Mouse (Mus musculus) embryonic facial prominence, embryonic 15.5 days (tissue): Measurements from ENCODE around the gene Sh3d19. TPM values are rescaled to one million over a fixed set of nuclear protein-coding genes. Genes with fewer than 3 reads are reported as not detected.

Experiments
- ATAC-seq: fragments of 200-750 bp; cut with Nextera tagmentation; 2 replicates; pipeline ENCODE4 v1.8.0; 2017; ENCODE audit warnings: low read depth, moderate TSS enrichment; ENCODE audit not compliant: insufficient number of reproducible peaks, low FRiP score, low TSS enrichment
- H3K27ac ChIP-seq: fragments of 300-500 bp; sonication (generic); replicated peaks from 2 replicates; pipeline ENCODE4 v1.5.1; 2015; ENCODE audit warnings: mild to moderate bottlenecking, inconsistent platforms
- H3K27me3 ChIP-seq: fragments of 300-500 bp; sonication (generic); 2 replicates; pipeline ENCODE4 v1.6.1; 2015; ENCODE audit warnings: inconsistent platforms
- H3K36me3 ChIP-seq: fragments of 300-500 bp; sonication (generic); 2 replicates; pipeline ENCODE4 v1.6.1; 2015; ENCODE audit warnings: mild to moderate bottlenecking, inconsistent platforms
- H3K4me1 ChIP-seq: fragments of 300-500 bp; sonication (generic); 2 replicates; pipeline ENCODE4 v1.6.1; 2015; ENCODE audit warnings: inconsistent platforms
- H3K4me2 ChIP-seq: fragments of 300-500 bp; sonication (generic); replicated peaks from 2 replicates; pipeline ENCODE4 v1.6.1; 2015; ENCODE audit warnings: mild to moderate bottlenecking, inconsistent platforms
- H3K4me3 ChIP-seq: fragments of 300-500 bp; sonication (generic); replicated peaks from 2 replicates; pipeline ENCODE4 v1.5.1; 2015; ENCODE audit warnings: mild to moderate bottlenecking, inconsistent platforms
- H3K9ac ChIP-seq: fragments of 300-500 bp; sonication (generic); 2 replicates; pipeline ENCODE4 v1.6.1; 2015; ENCODE audit warnings: inconsistent platforms
- H3K9me3 ChIP-seq: fragments of 300-500 bp; sonication (generic); replicated peaks from 2 replicates; pipeline ENCODE4 v1.6.1; 2016; ENCODE audit warnings: inconsistent platforms
- WGBS: fragments of 180-500 bp; shearing (Covaris S2); methylation state at CpG from one replicate; pipeline ENCODE4 v1.1.7; 2015; 5-methylcytosine and 5-hydroxymethylcytosine counted together
- polyA plus RNA-seq: library from polyadenylated mRNA; unstranded; fragments of >200 nt; fragmentation: Nextera tagmentation; extraction: Ambion mirVana; gene quantifications from 2 replicates; pipeline ENCODE4 v1.2.1, GENCODE M21; 2015

Sh3d19 gene
- polyA plus RNA-seq, 1 experiment from 2014 or later: 36.3 TPM

DNA sequence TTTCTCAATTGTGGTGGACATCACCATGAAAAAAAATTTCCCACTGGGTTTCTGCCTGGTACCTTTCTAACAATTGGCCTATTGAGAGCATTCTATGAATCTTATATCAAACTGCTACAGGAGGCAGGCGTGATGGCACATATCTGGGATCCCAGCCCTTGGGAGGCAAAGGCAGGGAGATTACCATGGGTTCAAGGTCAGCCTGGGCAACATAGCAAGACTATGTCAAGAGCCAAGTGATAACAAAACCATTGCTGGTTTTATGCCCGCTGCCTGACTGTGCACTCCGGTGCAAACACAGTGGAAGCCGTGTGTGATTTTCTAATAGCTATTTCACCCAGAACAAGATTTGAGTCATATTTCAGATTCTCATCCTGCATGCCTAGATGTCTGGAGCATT is 20.0 kb upstream of the Sh3d19 start:
- Histone ChIP-seq H3K4me3 (no peak overlapping the region), H3K27ac (no peak overlapping the region), H3K4me1 (0 out of 2 replicates have a peak, but pooled peaks cover 8% of the 10 kb centered on the region), H3K27me3 (no peaks in the 10 kb centered on the region), H3K4me2 (no peak overlapping the region), H3K9me3 (no peaks in the 10 kb centered on the region), H3K9ac (no peak overlapping the region), H3K36me3 (no peaks in the 10 kb centered on the region)
- no peak for ATAC-seq
- 85% methylated on average over 4 of the region's 4 CpGs for WGBS

DNA sequence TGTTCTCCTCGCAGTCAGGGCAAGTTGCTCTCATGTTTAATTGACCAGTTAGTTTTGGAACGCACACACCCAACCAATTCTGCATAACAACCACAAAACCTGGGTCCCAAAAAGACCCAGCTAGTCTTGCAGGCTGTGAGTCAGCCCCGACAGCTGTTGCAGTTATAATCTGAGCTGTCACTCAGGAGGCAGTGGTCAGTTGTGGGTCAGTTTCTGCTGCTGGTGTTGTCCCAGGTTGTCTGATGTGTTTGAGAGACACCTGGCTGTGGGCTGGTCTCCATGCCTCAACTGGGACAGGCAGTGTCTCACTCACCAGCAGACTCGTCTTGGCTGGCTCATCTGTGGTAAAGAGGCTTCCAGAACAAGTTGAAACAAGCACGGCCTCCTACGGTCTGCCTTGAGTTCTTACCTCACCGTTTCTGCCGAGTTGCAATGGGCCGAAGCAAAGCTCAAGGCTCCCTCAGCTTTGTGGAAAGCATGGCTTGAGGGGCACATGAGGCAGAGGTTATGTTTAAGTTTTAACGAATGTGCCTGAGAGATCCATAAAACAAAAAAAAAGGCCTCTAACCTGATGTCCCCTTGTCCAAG is 18.1 kb upstream of the Sh3d19 start:
- Histone ChIP-seq H3K27ac (no peak overlapping the region), H3K4me1 (0 out of 2 replicates have a peak, but pooled peaks cover 8% of the 10 kb centered on the region), H3K4me2 (no peak overlapping the region), H3K36me3 (no peaks in the 10 kb centered on the region), H3K4me3 (no peak overlapping the region), H3K9ac (no peak overlapping the region), H3K27me3 (no peaks in the 10 kb centered on the region), H3K9me3 (no peaks in the 10 kb centered on the region)
- ATAC-seq: no peak
- WGBS: 71% methylated on average over 10 of the region's 10 CpGs

DNA sequence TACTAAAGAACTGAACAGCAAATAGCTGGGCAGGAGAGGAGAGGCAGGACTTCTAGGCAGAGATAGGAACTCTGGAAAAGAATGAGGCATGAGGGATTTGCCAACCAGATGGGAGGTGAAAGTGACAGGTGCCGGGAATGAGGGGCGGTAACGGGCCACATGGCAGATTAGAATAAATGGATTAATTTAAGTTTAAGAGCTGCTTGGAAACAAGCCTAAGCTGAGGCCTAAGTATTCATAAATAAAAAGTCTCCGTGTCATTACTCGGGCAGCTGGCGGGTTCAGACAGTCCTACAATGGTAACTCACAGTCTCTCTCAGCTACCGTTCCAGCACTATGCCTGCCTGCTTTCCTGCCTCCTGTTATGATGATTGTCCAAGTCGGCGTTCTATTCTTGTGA is 15.6 kb upstream of the Sh3d19 start:
- no peaks in the 10 kb centered on the region for H3K27me3 ChIP-seq
- no peak overlapping the region for H3K27ac ChIP-seq
- H3K9ac ChIP-seq: no peak overlapping the region
- H3K4me1 ChIP-seq: 0 out of 2 replicates have a peak, but pooled peaks cover 8% of the 10 kb centered on the region
- WGBS: 91% methylated on average over 9 of the region's 9 CpGs
- no peak overlapping the region for H3K4me3 ChIP-seq
- H3K36me3 ChIP-seq: no peaks in the 10 kb centered on the region
- no peak overlapping the region for H3K4me2 ChIP-seq
- H3K9me3 ChIP-seq: no peaks in the 10 kb centered on the region
- no peak for ATAC-seq

DNA sequence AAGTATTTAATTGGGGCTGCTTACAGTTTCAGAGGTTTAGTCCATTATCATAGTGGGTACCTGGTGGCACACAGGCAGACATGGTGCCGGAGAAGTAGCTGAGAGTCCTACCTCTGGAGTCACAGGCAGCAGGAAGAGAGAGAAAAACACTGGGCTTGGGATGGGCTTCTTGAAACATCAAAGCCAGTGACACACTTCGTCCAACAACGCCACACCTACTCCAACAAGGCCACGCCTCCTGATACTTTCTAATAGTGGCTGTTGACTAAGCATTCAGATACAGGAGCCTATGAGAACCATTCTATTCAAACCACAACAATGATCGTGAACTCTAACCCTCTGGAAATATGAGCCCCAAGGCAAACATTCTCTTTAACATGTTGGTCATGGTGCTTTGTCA is 15.2 kb upstream of the Sh3d19 start:
- ATAC-seq: no peak

DNA sequence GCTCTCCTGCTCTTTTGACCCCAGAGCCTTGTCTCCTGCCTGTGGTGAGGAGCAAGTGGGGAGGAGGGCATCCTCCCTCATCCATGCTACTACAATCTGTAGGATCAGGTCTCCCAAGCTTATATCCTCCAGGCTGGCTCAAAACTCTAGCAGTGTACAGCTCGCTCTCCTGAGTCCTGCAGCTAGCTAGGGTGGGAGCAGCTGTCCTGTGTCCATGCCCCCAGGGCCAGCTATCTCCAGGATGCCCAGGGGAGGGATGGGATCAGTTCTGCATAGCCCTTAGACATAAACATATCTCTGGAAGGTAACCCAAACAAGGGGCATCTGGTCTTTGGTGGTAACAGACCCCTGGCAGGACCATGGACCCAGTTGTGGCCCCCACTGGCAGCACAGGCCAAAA is 11.2 kb upstream of the Sh3d19 start:
- Histone ChIP-seq H3K4me2 (no peak overlapping the region), H3K4me3 (no peak overlapping the region), H3K9ac (no peak overlapping the region), H3K27me3 (no peaks in the 10 kb centered on the region), H3K9me3 (no peaks in the 10 kb centered on the region), H3K36me3 (no peaks in the 10 kb centered on the region), H3K4me1 (no peaks in the 10 kb centered on the region), H3K27ac (no peak overlapping the region)
- 70% methylated on average over 1 of the region's 1 CpGs for WGBS
- no peak for ATAC-seq

More for the DNA sequence above, 15.2 kb upstream of the Sh3d19 start:
- Histone ChIP-seq H3K27me3 (no peaks in the 10 kb centered on the region), H3K9me3 (no peaks in the 10 kb centered on the region), H3K4me2 (no peak overlapping the region), H3K36me3 (no peaks in the 10 kb centered on the region), H3K27ac (no peak overlapping the region), H3K4me1 (0 out of 2 replicates have a peak, but pooled peaks cover 8% of the 10 kb centered on the region), H3K4me3 (no peak overlapping the region), H3K9ac (no peak overlapping the region)
- 83% methylated on average over 5 of the region's 5 CpGs for WGBS

DNA sequence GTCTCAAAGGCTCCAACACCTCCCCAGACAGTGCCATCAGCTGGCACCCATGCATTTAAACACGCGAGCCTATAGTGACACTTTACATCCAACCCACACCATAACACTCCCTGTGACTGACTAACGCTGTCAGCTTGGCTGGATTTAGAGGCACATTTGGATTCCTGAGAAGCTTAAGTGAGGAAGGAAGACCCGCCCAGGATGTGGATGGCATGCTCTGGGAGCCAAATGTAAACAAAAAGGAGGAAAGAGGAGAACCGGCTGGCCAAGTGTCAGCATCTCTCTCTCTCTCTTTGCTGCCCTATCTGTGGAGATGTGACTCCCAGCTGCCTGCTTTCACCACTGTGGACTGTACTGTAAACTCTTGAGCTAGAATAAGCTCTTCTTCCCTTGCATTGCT is 9.8 kb upstream of the Sh3d19 start:
- H3K9ac ChIP-seq: no peak overlapping the region
- WGBS: 33% methylated on average over 5 of the region's 5 CpGs
- no peak overlapping the region for H3K4me2 ChIP-seq
- no peaks in the 10 kb centered on the region for H3K9me3 ChIP-seq
- H3K36me3 ChIP-seq: no peaks in the 10 kb centered on the region
- H3K27me3 ChIP-seq: no peaks in the 10 kb centered on the region
- H3K4me1 ChIP-seq: no peaks in the 10 kb centered on the region
- ATAC-seq: no peak
- H3K4me3 ChIP-seq: no peak overlapping the region
- no peak overlapping the region for H3K27ac ChIP-seq

DNA sequence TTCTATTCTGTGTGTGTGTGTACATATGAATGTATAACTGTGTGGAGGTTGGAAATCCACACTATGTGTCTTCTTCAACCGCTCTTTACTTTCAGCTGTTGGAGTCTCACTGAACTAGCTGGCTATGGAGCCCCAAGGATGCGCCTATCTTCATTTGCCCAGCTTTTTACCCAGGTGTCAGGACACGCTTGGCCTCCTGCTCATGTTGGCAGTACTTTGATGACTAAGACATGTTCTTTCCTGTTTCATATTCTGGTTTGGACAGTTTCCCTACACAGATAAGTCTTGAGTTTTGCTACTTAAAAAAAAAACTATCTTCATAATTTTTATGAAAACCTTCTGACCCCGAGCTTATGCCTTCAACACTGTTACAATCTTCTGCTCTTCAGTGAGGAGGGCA is 5.4 kb upstream of the Sh3d19 start:
- H3K4me3 ChIP-seq: no peak overlapping the region
- H3K9me3 ChIP-seq: no peaks in the 10 kb centered on the region
- no peak overlapping the region for H3K9ac ChIP-seq
- 67% methylated on average over 4 of the region's 4 CpGs for WGBS
- H3K4me2 ChIP-seq: no peak overlapping the region
- H3K36me3 ChIP-seq: no peaks in the 10 kb centered on the region
- no peak for ATAC-seq
- no peaks in the 10 kb centered on the region for H3K27me3 ChIP-seq
- peaks cover 10% of the 10 kb centered on the region; the same call in 1 of the 2 replicates for H3K4me1 ChIP-seq
- no peak overlapping the region for H3K27ac ChIP-seq

DNA sequence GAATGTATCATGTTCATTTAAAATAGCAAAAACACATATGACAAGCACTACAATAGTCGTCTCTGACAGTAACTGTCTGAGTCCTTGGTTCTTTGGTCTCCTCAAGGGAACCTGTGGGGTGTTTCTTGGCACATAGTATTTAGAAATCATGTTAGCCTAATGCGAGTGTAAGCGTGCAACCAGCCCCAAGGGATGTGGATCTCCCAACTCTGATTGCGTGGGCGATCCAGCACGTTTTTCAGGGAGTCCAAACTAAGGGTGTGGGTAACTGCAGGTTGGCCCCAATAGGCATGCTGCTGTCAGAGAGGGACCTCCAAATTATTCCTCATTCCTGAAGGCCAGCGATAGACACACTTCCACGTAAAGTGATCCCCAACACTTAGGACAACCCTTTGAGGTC is 1.9 kb upstream of the Sh3d19 start:
- Histone ChIP-seq H3K4me3 (no peak overlapping the region), H3K27ac (no peak overlapping the region), H3K27me3 (no peaks in the 10 kb centered on the region), H3K4me1 (peaks cover 24% of the 10 kb centered on the region; the same call in 1 of the 2 replicates), H3K9ac (no peak overlapping the region), H3K36me3 (no peaks in the 10 kb centered on the region), H3K4me2 (no peak overlapping the region), H3K9me3 (no peaks in the 10 kb centered on the region)
- 67% methylated on average over 8 of the region's 8 CpGs for WGBS
- no peak for ATAC-seq

DNA sequence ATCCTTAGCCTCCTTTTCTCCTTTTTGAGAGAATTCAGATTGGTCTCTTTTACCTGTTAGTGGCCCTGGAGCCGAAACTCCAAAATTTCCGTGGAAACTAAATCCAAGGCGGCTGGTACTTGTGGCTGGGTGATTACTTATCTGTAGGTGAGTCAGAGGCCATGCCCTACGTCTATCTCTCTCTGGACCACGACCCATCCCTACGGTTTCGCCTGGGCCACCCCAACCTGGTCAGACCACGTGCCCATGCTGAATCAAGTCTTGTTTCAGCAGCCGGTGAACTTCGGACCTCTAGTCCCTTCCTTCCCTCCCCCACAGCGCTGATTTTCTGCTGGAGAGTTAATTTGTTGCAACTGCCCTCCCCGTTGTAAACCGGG is 678 bp downstream of the Sh3d19 start:
- Histone ChIP-seq H3K27ac (peak overlapping the region; percentile 77; the same call in 1 of the 2 replicates), H3K4me3 (peak overlapping the region; percentile 88), H3K4me2 (peak overlapping the region; percentile 68), H3K9me3 (no peaks in the 10 kb centered on the region), H3K36me3 (no peaks in the 10 kb centered on the region), H3K27me3 (no peaks in the 10 kb centered on the region), H3K9ac (peak overlapping the region; percentile 75), H3K4me1 (peaks cover 24% of the 10 kb centered on the region; the same call in 1 of the 2 replicates)
- under 1% methylated on average over 13 of the region's 13 CpGs for WGBS
- ATAC-seq: no peak

DNA sequence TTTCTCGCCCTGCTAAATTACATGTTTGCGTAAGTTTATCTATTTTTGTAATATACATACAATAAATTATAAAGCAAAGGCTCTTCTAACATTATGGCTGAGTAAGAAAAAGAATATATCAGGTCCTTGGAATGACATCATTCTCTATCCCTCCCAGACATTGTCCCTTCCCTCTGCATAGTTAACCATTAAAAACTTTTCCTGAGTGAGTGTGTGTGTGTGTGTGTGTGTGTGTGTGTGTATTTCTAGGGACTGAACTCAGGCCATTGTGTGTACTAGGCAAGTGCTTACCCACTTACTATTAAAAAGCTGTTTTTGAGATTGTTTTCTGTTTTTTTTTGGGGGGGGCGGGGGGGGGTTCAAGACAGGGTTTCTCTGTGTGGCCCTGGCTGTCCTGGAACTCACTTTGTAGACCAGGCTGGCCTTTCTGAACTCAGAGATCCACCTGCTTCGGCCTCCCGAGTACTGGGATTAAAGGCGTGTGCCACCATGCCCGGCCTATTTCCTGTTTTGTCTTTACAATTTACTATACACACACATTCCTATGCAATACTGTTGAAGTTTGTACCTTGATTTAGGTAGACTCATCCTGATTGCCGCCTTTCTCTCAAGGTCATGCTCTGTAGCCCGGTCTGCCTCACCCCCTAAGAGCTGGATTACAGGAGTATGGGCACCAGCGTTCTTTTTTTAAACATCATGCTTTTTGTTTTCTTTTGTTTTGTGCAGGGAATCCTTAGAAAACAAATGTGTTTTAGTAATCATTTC is 2.6 kb downstream of the Sh3d19 start:
- Histone ChIP-seq H3K36me3 (no peaks in the 10 kb centered on the region), H3K9me3 (no peaks in the 10 kb centered on the region), H3K4me2 (no peak overlapping the region), H3K27ac (no peak overlapping the region), H3K9ac (no peak overlapping the region), H3K4me3 (no peak overlapping the region), H3K27me3 (no peaks in the 10 kb centered on the region), H3K4me1 (peaks cover 28% of the 10 kb centered on the region; the same call in 1 of the 2 replicates)
- ATAC-seq: no peak
- 84% methylated on average over 10 of the region's 10 CpGs for WGBS

DNA sequence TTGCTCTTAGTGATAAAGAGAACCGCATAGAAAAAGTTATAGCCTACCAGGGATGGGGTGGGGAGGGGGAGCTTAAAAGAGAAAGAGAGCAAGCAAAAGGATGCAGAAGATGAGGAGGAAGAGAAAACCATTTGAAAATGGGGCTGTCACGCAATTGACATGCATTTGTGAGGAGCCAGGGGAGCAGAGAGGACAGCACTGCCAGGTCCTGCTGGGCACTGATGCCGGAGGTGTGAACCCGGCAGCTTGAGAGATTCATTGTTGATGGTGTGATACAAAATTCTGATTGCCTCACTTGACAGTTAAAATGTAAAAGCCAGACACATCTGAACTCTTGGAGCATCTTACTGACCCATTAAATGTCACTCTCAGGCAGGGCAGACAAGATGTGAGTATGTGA is 3.5 kb downstream of the Sh3d19 start:
- no peaks in the 10 kb centered on the region for H3K27me3 ChIP-seq
- H3K4me1 ChIP-seq: peaks cover 34% of the 10 kb centered on the region; the same call in 1 of the 2 replicates
- no peaks in the 10 kb centered on the region for H3K36me3 ChIP-seq
- H3K9ac ChIP-seq: no peak overlapping the region
- H3K4me3 ChIP-seq: no peak overlapping the region
- 84% methylated on average over 4 of the region's 4 CpGs for WGBS
- H3K4me2 ChIP-seq: no peak overlapping the region
- no peak overlapping the region for H3K27ac ChIP-seq
- no peak for ATAC-seq
- no peaks in the 10 kb centered on the region for H3K9me3 ChIP-seq
